Mouse (Mus musculus) liver, adult 2 months (tissue): ENCODE results near the gene Uqcc2. TPM values are rescaled to one million over a fixed set of nuclear protein-coding genes. Genes with fewer than 3 reads are reported as not detected.
A peak's percentile ranks its signal among the peaks of the same experiment; 100 is the strongest.

ENCODE experiments used
- DNase-seq: peaks from one replicate; pipeline ENCODE4 v3.0.0-alpha.2; 2011; ENCODE audit warnings: low read depth, low spot score; ENCODE audit errors: extremely low read depth
- H3K27ac ChIP-seq: fragments of 200-500 bp; replicated peaks from 2 replicates; pipeline ENCODE4 v1.5.1; 2012; ENCODE audit warnings: low read depth, mild to moderate bottlenecking, control low read depth, inconsistent platforms, low read length; ENCODE audit not compliant: insufficient read depth
- H3K27me3 ChIP-seq: fragments of 200-500 bp; 2 replicates; pipeline ENCODE4 v1.6.1; 2012; ENCODE audit warnings: mild to moderate bottlenecking, moderate library complexity, low read length, inconsistent platforms; ENCODE audit not compliant: control insufficient read depth, insufficient read depth
- H3K36me3 ChIP-seq: fragments of 200-500 bp; 2 replicates; pipeline ENCODE4 v1.6.1; 2012; ENCODE audit warnings: low read length, inconsistent platforms; ENCODE audit not compliant: control insufficient read depth, insufficient read depth
- H3K4me1 ChIP-seq: fragments of 200-500 bp; 2 replicates; pipeline ENCODE4 v1.6.1; 2011; ENCODE audit warnings: low read length; ENCODE audit not compliant: control insufficient read depth, insufficient read depth
- H3K4me3 ChIP-seq: fragments of 200-500 bp; 2 replicates; pipeline ENCODE4 v1.5.1; 2011; ENCODE audit warnings: low read depth, mild to moderate bottlenecking, control low read depth, low read length, moderate library complexity; ENCODE audit not compliant: insufficient read depth
- H3K79me2 ChIP-seq: fragments of 200-500 bp; 2 replicates; pipeline ENCODE4 v1.6.1; 2012; ENCODE audit warnings: inconsistent platforms, mild to moderate bottlenecking, low read length, moderate library complexity; ENCODE audit not compliant: control insufficient read depth, insufficient read depth
- H3K9ac ChIP-seq: fragments of 200-500 bp; 2 replicates; pipeline ENCODE4 v1.6.1; 2012; ENCODE audit warnings: low read depth, mild to moderate bottlenecking, control low read depth, inconsistent platforms, low read length
- CTCF ChIP-seq: fragments of 200-500 bp; IDR thresholded peaks from 2 replicates; pipeline ENCODE4 v1.5.1; 2011; ENCODE audit warnings: low read depth, low read length, control low read depth
- POLR2A ChIP-seq: fragments of 200-500 bp; IDR thresholded peaks from 2 replicates; pipeline ENCODE4 v1.6.1; 2011; ENCODE audit warnings: low read length, control low read depth; ENCODE audit not compliant: insufficient read depth; ENCODE audit errors: extremely low read depth
- WGBS: fragments of 180-500 bp; shearing (Covaris S2); methylation state at CpG from one replicate; pipeline ENCODE4 v1.1.7; 2018; 5-methylcytosine and 5-hydroxymethylcytosine counted together
- polyA plus RNA-seq: library from polyadenylated mRNA; depleted of rRNA; stranded (reverse); fragments of >200 nt; gene quantifications from 2 replicates; pipeline ENCODE4 v1.2.3, GENCODE M21; 2012
- total RNA-seq: library from RNA; depleted of rRNA; stranded (reverse); fragments of >200 nt; gene quantifications from 2 replicates; pipeline ENCODE4 v1.2.3, GENCODE M21; 2014

Uqcc2 gene
- total and polyA plus RNA-seq, 2 experiments: 78.9 to 135 TPM

- H3K4me1 ChIP-seq: no peaks in the 10 kb centered on the region
- no peak overlapping the region for H3K27ac ChIP-seq
- H3K4me3 ChIP-seq: no peak overlapping the region
- H3K36me3 ChIP-seq: no peaks in the 10 kb centered on the region
- no peaks in the 10 kb centered on the region for H3K79me2 ChIP-seq
- no peak overlapping the region for H3K9ac ChIP-seq
- DNase-seq: no peak
- no peak for TF ChIP-seq CTCF
- TF ChIP-seq POLR2A: no peak
- WGBS: 39% methylated on average over 8 of the region's 8 CpGs
- no peaks in the 10 kb centered on the region for H3K27me3 ChIP-seq
These were observed 19.4 kb upstream of the Uqcc2 start for GRCm38 (mm10) chr17:27152976-27153723.

- no peak overlapping the region for H3K9ac ChIP-seq
- no peaks in the 10 kb centered on the region for H3K36me3 ChIP-seq
- no peak overlapping the region for H3K4me3 ChIP-seq
- H3K79me2 ChIP-seq: no peaks in the 10 kb centered on the region
- WGBS: 68% methylated on average over 8 of the region's 8 CpGs
- H3K4me1 ChIP-seq: no peaks in the 10 kb centered on the region
- DNase-seq: no peak
- H3K27ac ChIP-seq: no peak overlapping the region
- H3K27me3 ChIP-seq: no peaks in the 10 kb centered on the region
- no peak for TF ChIP-seq POLR2A
- peak; percentile 65 for TF ChIP-seq CTCF
These were observed 17.7 kb upstream of the Uqcc2 start for GRCm38 (mm10) chr17:27151411-27151810.

GRCm38 (mm10) chr17:27150871-27151270, 17.2 kb upstream of the Uqcc2 start:
- no peaks in the 10 kb centered on the region for H3K4me1 ChIP-seq
- H3K79me2 ChIP-seq: no peaks in the 10 kb centered on the region
- no peak overlapping the region for H3K27ac ChIP-seq
- WGBS: 76% methylated on average over 7 of the region's 7 CpGs
- TF ChIP-seq CTCF: no peak
- no peak for TF ChIP-seq POLR2A
- no peaks in the 10 kb centered on the region for H3K27me3 ChIP-seq
- no peak overlapping the region for H3K4me3 ChIP-seq
- H3K36me3 ChIP-seq: no peaks in the 10 kb centered on the region
- no peak for DNase-seq
- no peak overlapping the region for H3K9ac ChIP-seq

- no peak for TF ChIP-seq POLR2A
- no peak for TF ChIP-seq CTCF
- DNase-seq: no peak
- Histone ChIP-seq H3K4me3 (no peak overlapping the region), H3K4me1 (no peaks in the 10 kb centered on the region), H3K27ac (no peak overlapping the region), H3K79me2 (no peaks in the 10 kb centered on the region), H3K27me3 (no peaks in the 10 kb centered on the region), H3K9ac (no peak overlapping the region), H3K36me3 (no peaks in the 10 kb centered on the region)
- WGBS: 19% methylated on average over 8 of the region's 8 CpGs
These were observed 12.7 kb upstream of the Uqcc2 start for GRCm38 (mm10) chr17:27146323-27146923.

GRCm38 (mm10) chr17:27144152-27144551, 10.4 kb upstream of the Uqcc2 start:
- 70% methylated on average over 4 of the region's 4 CpGs for WGBS
- Histone ChIP-seq H3K4me3 (no peak overlapping the region), H3K36me3 (no peaks in the 10 kb centered on the region), H3K79me2 (no peaks in the 10 kb centered on the region), H3K9ac (no peak overlapping the region), H3K27me3 (no peaks in the 10 kb centered on the region), H3K4me1 (no peaks in the 10 kb centered on the region), H3K27ac (no peak overlapping the region)
- no peak for DNase-seq
- no peak for TF ChIP-seq CTCF
- TF ChIP-seq POLR2A: no peak

GRCm38 (mm10) chr17:27141971-27142450, 8.3 kb upstream of the Uqcc2 start:
- Histone ChIP-seq H3K36me3 (no peaks in the 10 kb centered on the region), H3K27me3 (no peaks in the 10 kb centered on the region), H3K9ac (no peak overlapping the region), H3K4me3 (no peak overlapping the region), H3K27ac (no peak overlapping the region), H3K79me2 (no peaks in the 10 kb centered on the region), H3K4me1 (no peaks in the 10 kb centered on the region)
- DNase-seq: no peak
- TF ChIP-seq CTCF (no peak), POLR2A (no peak)
- WGBS: 77% methylated on average over 10 of the region's 10 CpGs
